Mouse (Mus musculus): ENCODE data around the gene Pus7l. TPM values are rescaled to one million over a fixed set of nuclear protein-coding genes. Genes with fewer than 3 reads are reported as not detected.

The Pus7l gene
- polyA plus RNA-seq, 1 experiment from 2014 or later: 3.6 TPM

GRCm38 (mm10) chr15:94478706-94479105 lies 64.6 kb downstream of the Pus7l start:
- ChIA-PET POLR2A (no interaction called here), CTCF (no interaction called here)
- H3K27me3 ChIP-seq: no peaks in the 10 kb centered on the region
- TF ChIP-seq CTCF (IDR thresholded peaks at IDR 0.05): no peak
- ATAC-seq (no peak), DNase-seq (ENCODE audit: low read depth, low spot score) (no peak)
- in situ Hi-C loops (cut with MboI; ENCODE audit: low pct_unique_long_range_greater_than_20kb): no loop called here

GRCm38 (mm10) chr15:94477287-94477686 lies 66.1 kb downstream of the Pus7l start:
- ChIA-PET CTCF (no interaction called here), POLR2A (no interaction called here)
- in situ Hi-C loops (cut with MboI; ENCODE audit: low pct_unique_long_range_greater_than_20kb): no loop called here
- H3K27me3 ChIP-seq: no peaks in the 10 kb centered on the region
- DNase-seq (ENCODE audit: low read depth, low spot score): no peak
- TF ChIP-seq CTCF (IDR thresholded peaks at IDR 0.05): no peak
- ATAC-seq: no peak

DNA sequence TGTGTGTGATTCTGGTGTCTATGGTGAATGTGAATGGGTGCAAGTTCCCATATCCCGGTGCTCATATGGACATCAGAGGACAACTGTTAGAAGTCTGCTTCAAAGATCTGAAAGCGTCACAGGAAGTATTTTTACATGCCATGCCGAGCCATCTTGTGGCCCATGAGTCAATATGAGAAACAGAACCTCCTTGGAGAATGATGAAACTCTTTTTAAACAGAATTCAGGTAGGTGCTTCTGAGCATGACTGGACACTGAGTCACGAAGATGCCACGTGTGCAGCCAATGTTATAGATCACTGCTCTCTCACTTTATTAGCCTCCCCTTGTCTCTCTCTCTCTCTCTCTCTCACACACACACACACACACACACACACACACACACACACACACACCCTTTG lies 67.4 kb downstream of the Pus7l start:
- POLR2A ChIA-PET: no interaction called here
- no peak for DNase-seq (ENCODE audit: low read depth, low spot score)
- in situ Hi-C loops (cut with MboI; ENCODE audit: low pct_unique_long_range_greater_than_20kb): no loop called here
- peaks cover 2% of the 10 kb centered on the region for H3K27me3 ChIP-seq
- CTCF ChIA-PET: no interaction called here
- no peak for TF ChIP-seq CTCF (IDR thresholded peaks at IDR 0.05)
- peak; percentile 31 for ATAC-seq

Other genes starting within 250 kb of the Pus7l start
- gene Adamts20, start 78.1 kb downstream of the Pus7l start, polyA plus RNA-seq (2021): 0.03 TPM
- gene Irak4, start 96 bp upstream of the Pus7l start, polyA plus RNA-seq (2021): 28.0 TPM
- gene Twf1, start 46.3 kb upstream of the Pus7l start, polyA plus RNA-seq (2021): 112 TPM
- 7.7 TPM for gene Tmem117, start 85.7 kb upstream of the Pus7l start, polyA plus RNA-seq (2021)